Mouse (Mus musculus): ENCODE results near the gene Tchh. TPM values are rescaled to one million over a fixed set of nuclear protein-coding genes. Genes with fewer than 3 reads are reported as not detected.

Gene Tchh
- polyA plus RNA-seq, 1 experiment = 0.22 TPM

- no peak for TF ChIP-seq POLR2A (IDR thresholded peaks at IDR 0.05; ENCODE audit: control insufficient read depth, extremely low read depth, insufficient read depth, low read length, poor library complexity)
- TF ChIP-seq CTCF (IDR thresholded peaks at IDR 0.05; ENCODE audit: borderline replicate concordance, control insufficient read depth, extremely low read depth, insufficient read depth, low read length, poor library complexity) = no peak
- Histone ChIP-seq H3K36me3 (ENCODE audit: control insufficient read depth, insufficient read depth, low read length) (no peaks in the 10 kb centered on the region), H3K4me1 (replicated peaks; ENCODE audit: control insufficient read depth, insufficient read depth, low read length) (no peaks in the 10 kb centered on the region), H3K27ac (ENCODE audit: control insufficient read depth, insufficient read depth, low read length) (no peak overlapping the region), H3K27me3 (ENCODE audit: control insufficient read depth, insufficient read depth, low read length) (0 out of 2 replicates have a peak, but pooled peaks cover 2% of the 10 kb centered on the region), H3K4me3 (ENCODE audit: control insufficient read depth, insufficient read depth, low read length) (no peak overlapping the region)
- no peak for DNase-seq
- WGBS = 86% methylated on average over 4 of the region's 4 CpGs
Measured at GRCm38 (mm10) chr3:93467130-93467529, 25.0 kb downstream of the Tchh start.

- 52% methylated on average over 5 of the region's 5 CpGs for WGBS
Measured at GRCm38 (mm10) chr3:93468561-93468960, 26.4 kb downstream of the Tchh start, which contains the start of gene Tchhl1. Gene Tchhl1 (plus strand): TSS chr3:93468754.

GRCm38 (mm10) chr3:93469629-93470028, 27.5 kb downstream of the Tchh start:
- Histone ChIP-seq H3K27me3 (ENCODE audit: control insufficient read depth, insufficient read depth, low read length) (0 out of 2 replicates have a peak, but pooled peaks cover 2% of the 10 kb centered on the region), H3K4me3 (ENCODE audit: control insufficient read depth, insufficient read depth, low read length) (no peak overlapping the region), H3K36me3 (ENCODE audit: control insufficient read depth, insufficient read depth, low read length) (no peaks in the 10 kb centered on the region), H3K4me1 (replicated peaks; ENCODE audit: control insufficient read depth, insufficient read depth, low read length) (no peaks in the 10 kb centered on the region), H3K27ac (ENCODE audit: control insufficient read depth, insufficient read depth, low read length) (no peak overlapping the region)
- DNase-seq = no peak
- TF ChIP-seq POLR2A (IDR thresholded peaks at IDR 0.05; ENCODE audit: control insufficient read depth, extremely low read depth, insufficient read depth, low read length, poor library complexity) (no peak), CTCF (IDR thresholded peaks at IDR 0.05; ENCODE audit: borderline replicate concordance, control insufficient read depth, extremely low read depth, insufficient read depth, low read length, poor library complexity) (no peak)
- WGBS = 73% methylated on average over 3 of the region's 3 CpGs

More at GRCm38 (mm10) chr3:93468561-93468960, 26.4 kb downstream of the Tchh start, which contains the start of gene Tchhl1:
- H3K4me3 ChIP-seq (ENCODE audit: control insufficient read depth, insufficient read depth, low read length) = no peak within 1 kb of the TSS
- H3K27ac ChIP-seq (ENCODE audit: control insufficient read depth, insufficient read depth, low read length) = no peak within 1 kb of the TSS
- TF ChIP-seq CTCF (IDR thresholded peaks at IDR 0.05; ENCODE audit: borderline replicate concordance, control insufficient read depth, extremely low read depth, insufficient read depth, low read length, poor library complexity) = no peak
- no peak for TF ChIP-seq POLR2A (IDR thresholded peaks at IDR 0.05; ENCODE audit: control insufficient read depth, extremely low read depth, insufficient read depth, low read length, poor library complexity)
- H3K27me3 ChIP-seq (ENCODE audit: control insufficient read depth, insufficient read depth, low read length) = 0 out of 2 replicates have a peak, but pooled peaks cover 2% of the 10 kb centered on the region
- H3K36me3 ChIP-seq (ENCODE audit: control insufficient read depth, insufficient read depth, low read length) = no peaks in the 10 kb centered on the region
- DNase-seq = no peak
- H3K4me1 ChIP-seq (replicated peaks; ENCODE audit: control insufficient read depth, insufficient read depth, low read length) = no peaks in the 10 kb centered on the region

GRCm38 (mm10) chr3:93480053-93480452, 37.9 kb downstream of the Tchh start:
- TF ChIP-seq CTCF (IDR thresholded peaks at IDR 0.05; ENCODE audit: borderline replicate concordance, control insufficient read depth, extremely low read depth, insufficient read depth, low read length, poor library complexity) (no peak), POLR2A (IDR thresholded peaks at IDR 0.05; ENCODE audit: control insufficient read depth, extremely low read depth, insufficient read depth, low read length, poor library complexity) (no peak)
- WGBS = 100% methylated on average over 1 of the region's 1 CpGs
- Histone ChIP-seq H3K27me3 (ENCODE audit: control insufficient read depth, insufficient read depth, low read length) (no peaks in the 10 kb centered on the region), H3K4me1 (replicated peaks; ENCODE audit: control insufficient read depth, insufficient read depth, low read length) (no peaks in the 10 kb centered on the region), H3K36me3 (ENCODE audit: control insufficient read depth, insufficient read depth, low read length) (no peaks in the 10 kb centered on the region), H3K4me3 (ENCODE audit: control insufficient read depth, insufficient read depth, low read length) (no peak overlapping the region), H3K27ac (ENCODE audit: control insufficient read depth, insufficient read depth, low read length) (no peak overlapping the region)
- no peak for DNase-seq

- Histone ChIP-seq H3K27me3 (ENCODE audit: control insufficient read depth, insufficient read depth, low read length) (no peaks in the 10 kb centered on the region), H3K27ac (ENCODE audit: control insufficient read depth, insufficient read depth, low read length) (no peak overlapping the region), H3K4me1 (replicated peaks; ENCODE audit: control insufficient read depth, insufficient read depth, low read length) (no peaks in the 10 kb centered on the region), H3K4me3 (ENCODE audit: control insufficient read depth, insufficient read depth, low read length) (no peak overlapping the region), H3K36me3 (ENCODE audit: control insufficient read depth, insufficient read depth, low read length) (no peaks in the 10 kb centered on the region)
- no peak for DNase-seq
- WGBS = 82% methylated on average over 2 of the region's 2 CpGs
- no peak for TF ChIP-seq POLR2A (IDR thresholded peaks at IDR 0.05; ENCODE audit: control insufficient read depth, extremely low read depth, insufficient read depth, low read length, poor library complexity)
- no peak for TF ChIP-seq CTCF (IDR thresholded peaks at IDR 0.05; ENCODE audit: borderline replicate concordance, control insufficient read depth, extremely low read depth, insufficient read depth, low read length, poor library complexity)
Measured at GRCm38 (mm10) chr3:93481982-93482616, 40.0 kb downstream of the Tchh start.

GRCm38 (mm10) chr3:93485611-93486010, 43.5 kb downstream of the Tchh start:
- no peak overlapping the region for H3K27ac ChIP-seq (ENCODE audit: control insufficient read depth, insufficient read depth, low read length)
- H3K27me3 ChIP-seq (ENCODE audit: control insufficient read depth, insufficient read depth, low read length) = no peaks in the 10 kb centered on the region
- WGBS = 89% methylated on average over 3 of the region's 3 CpGs
- TF ChIP-seq CTCF (IDR thresholded peaks at IDR 0.05; ENCODE audit: borderline replicate concordance, control insufficient read depth, extremely low read depth, insufficient read depth, low read length, poor library complexity) (no peak), POLR2A (IDR thresholded peaks at IDR 0.05; ENCODE audit: control insufficient read depth, extremely low read depth, insufficient read depth, low read length, poor library complexity) (no peak)
- no peaks in the 10 kb centered on the region for H3K36me3 ChIP-seq (ENCODE audit: control insufficient read depth, insufficient read depth, low read length)
- no peaks in the 10 kb centered on the region for H3K4me1 ChIP-seq (replicated peaks; ENCODE audit: control insufficient read depth, insufficient read depth, low read length)
- DNase-seq = no peak
- H3K4me3 ChIP-seq (ENCODE audit: control insufficient read depth, insufficient read depth, low read length) = no peak overlapping the region
